Mouse (Mus musculus) kidney, postnatal 10 days (tissue): ENCODE data around the gene Stk11.
"Not testable (repeated sequence)": the region's sequence is repeated elsewhere in the genome, so short reads cannot be mapped to it uniquely, and the experiment has no call there.

Source experiments
- DNase-seq: peaks from one replicate; pipeline ENCODE4 v3.0.0; 2021; ENCODE audit warnings: mixed read lengths

Gene Stk11

DNA sequence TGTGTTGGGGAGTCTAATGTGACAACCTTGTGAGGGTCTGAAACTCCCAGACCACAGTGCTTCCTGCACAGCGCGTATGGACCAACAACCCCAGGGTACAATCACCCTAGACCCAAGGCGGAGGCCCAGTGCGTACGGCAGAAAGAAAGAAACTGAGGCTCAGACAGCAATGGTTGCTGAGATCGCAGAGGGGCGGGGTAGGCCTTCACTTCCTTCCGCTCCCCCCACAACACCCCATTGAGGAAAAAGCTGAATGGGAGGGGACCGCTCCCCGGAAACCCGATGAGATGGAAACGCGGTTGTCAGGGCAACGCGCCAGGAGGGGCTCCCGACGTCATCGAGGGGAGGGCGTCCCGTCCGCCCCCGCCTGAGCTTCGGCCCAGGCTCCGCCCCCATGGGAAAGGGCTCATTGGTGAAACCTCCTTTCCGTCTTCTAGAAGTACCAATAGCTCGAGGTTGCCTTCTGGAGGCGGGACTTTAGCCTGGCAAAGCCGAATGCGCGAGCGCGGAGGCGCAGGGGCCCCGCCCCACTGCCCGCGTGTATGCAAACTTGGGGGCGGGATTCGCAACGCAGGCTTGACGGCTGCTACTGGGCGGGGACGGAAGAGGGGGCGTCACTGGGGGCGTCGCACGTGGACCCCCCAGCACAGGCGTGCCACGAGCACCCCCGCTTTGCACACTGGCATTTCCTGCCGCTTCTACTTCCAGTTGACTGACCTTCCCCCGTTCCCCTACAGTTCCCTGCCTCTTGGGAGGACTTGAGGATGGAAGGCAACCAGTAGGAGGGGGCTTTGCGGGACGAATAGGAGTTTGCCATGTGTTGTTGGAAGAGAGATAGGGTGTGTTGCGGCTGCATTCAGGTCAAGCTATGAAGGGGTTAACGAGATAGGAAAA, 44.2 kb downstream of the Stk11 start:
- peak; percentile 99 for DNase-seq

GRCm38 (mm10) chr10:80160455-80161371, 45.1 kb downstream of the Stk11 start:
- peak; percentile 95 for DNase-seq

DNA sequence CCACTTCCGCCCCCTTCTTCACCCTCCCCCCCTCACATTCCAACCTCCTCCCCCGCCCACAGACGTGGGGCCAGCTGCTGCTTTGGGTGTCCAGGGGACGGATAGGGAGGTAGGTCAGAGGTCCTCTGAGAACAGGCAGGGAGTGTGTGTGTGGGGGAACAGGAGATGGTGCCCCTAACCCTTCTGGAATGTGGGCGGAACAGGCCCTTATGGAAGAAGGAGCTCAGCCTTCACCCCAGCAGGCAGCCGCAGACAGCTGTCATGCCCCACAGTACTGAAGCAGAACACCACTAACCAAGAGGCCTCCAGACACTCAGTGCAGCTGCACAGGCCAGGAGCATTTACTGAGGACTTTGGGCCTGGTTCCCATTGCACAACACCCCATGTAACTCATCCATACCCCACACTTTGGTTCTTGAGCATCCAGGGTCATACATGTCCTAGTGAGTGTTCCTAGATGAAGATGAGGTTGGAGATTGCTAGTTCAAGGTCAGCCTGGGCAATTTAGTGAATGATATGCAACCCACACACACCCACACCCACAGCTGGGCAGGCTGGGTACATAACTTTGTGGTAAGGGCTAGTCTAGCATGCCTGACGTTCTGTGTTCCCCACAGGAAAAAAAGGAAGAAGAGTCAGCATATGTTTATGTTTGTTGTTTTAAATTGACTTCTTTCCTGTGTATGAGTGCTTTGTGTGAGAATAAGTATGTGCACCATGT, 46.1 kb downstream of the Stk11 start:
- DNase-seq = peak; percentile 79

GRCm38 (mm10) chr10:80162243-80162608, 46.6 kb downstream of the Stk11 start:
- no peak for DNase-seq

DNA sequence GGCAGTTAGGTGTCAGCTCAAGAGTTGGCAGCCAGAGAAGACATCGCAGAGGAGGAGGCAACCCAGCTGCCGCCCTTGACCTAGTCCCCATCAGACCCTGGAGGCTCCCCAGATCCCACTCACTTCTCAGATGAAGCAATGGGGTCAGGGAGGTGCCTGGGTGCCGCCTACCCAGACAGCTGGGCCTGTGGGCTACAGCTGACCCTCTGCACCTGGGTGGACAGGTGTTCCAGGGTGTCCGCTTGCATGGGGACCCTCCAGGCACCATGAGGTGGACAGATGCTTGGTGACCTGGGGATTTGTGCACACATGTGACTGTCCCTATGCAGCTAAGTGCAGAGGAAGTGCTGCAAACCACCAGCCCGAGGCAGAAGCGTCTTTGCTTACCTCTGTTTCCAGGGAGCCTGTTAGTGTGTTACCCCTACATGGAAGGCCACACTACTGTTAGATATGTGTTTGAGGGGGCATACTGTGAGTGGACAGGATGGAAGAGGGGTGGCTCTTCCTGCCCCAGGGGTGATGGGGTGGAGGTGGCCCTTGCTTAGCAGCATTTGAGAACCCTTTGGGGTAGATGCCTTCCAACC, 47.2 kb downstream of the Stk11 start:
- no peak for DNase-seq

- DNase-seq = no peak
Observed at GRCm38 (mm10) chr10:80163721-80164120, 48.1 kb downstream of the Stk11 start.

DNA sequence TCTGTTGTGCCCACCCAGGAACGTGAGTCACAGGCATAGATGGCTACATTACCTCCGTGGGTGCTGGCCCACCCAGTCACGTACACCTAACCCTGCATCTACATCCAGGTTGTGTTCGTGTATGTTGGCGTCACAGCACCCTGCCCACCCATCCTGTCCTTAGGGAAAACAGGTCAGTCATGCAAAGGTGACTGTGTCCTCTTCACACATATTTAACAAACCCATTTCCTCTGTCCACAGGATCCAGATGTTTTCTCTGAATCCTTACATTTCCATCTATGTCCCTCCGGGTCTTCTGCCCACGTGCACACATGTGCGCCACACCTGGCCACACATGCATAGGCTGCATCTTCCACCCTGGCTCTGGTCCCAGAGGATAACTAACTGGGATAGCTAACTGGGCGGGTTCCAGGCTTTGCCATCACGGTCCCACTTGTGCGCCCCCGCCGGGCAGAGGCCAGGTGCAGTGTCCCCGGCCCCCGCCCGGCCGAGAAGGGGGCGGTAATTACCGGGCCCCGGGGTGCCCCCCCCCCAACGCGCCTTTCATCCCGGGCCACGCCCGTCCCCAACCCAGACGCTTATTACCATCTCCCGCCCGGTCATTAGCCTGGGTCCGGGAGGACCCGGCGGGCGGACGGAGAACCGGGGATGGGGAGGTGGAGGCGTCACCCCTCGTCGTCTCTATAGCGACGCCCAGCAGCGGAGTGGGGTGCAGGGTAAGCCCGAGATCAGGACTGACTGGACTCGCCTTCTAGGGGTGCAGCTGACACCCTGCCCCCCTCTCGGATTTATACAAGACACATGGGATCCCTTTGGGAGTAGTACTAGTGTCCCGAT, 48.8 kb downstream of the Stk11 start:
- peak; percentile 71 for DNase-seq

- peak; percentile 99 for DNase-seq
Observed at GRCm38 (mm10) chr10:80164998-80165344, 49.4 kb downstream of the Stk11 start.

- peak; percentile 74 for DNase-seq
Observed at GRCm38 (mm10) chr10:80165392-80166128, 50.0 kb downstream of the Stk11 start, which contains the start of gene Cirbp. Gene Cirbp, plus strand, starts transcription at chr10:80165985.

GRCm38 (mm10) chr10:80166136-80166535, 50.5 kb downstream of the Stk11 start:
- DNase-seq = not testable (repeated sequence)

- DNase-seq = peak; percentile 99
Observed at GRCm38 (mm10) chr10:80167460-80168037, 51.9 kb downstream of the Stk11 start.

DNA sequence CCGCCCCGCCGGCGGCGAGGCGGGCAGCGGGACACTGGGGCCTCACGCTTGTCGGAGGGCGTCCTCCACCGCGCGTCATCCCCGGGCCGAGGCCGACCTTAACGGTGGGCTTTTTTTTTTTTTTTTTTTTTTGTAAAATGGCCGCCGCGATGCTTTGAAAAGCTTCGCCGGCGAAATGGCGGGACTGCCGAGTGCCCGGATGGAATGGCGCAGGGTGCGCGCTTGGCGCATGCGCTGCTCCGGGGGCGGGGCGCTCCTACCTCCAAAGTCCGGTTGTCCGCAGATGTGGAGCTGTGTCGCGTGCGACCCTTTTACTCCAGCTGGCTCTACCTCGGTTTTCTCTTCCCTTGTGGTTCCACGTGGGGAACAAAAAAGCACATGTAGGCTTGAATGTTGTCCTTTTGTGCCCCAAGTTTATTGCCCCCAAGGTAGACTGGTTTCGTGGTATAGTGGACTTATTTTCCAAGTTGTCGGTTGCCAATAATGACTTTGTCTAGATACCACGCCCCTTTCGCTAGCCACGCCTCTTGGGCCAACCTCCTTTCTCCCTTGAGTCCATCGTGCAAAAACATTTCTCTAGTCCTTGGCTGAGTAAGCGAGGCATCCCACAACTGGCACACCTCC, 52.5 kb downstream of the Stk11 start:
- DNase-seq = peak; percentile 97

DNA sequence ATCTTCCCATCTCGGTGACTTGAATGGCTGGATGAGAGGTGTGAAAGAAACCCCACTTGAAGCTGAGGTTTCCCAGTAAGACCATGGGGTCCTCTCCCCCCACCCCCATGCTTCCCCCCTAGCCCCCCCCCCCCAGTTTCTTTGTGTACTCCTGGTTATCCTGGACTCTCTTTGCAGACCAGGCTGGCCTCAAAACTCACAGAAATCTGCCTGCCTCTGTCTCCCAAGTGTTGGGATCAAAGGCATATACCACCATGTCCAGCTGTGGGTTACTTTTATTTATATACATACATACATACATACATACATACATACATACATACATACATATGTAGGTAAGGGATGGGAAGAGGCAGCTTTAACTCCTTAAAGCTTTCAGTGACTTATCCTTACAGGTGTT, 53.5 kb downstream of the Stk11 start:
- no peak for DNase-seq

- no peak for DNase-seq
Observed at GRCm38 (mm10) chr10:80169651-80170050, 54.0 kb downstream of the Stk11 start.

- no peak for DNase-seq
Observed at GRCm38 (mm10) chr10:80170052-80170451, 54.4 kb downstream of the Stk11 start.

- DNase-seq = peak; percentile 37
Observed at GRCm38 (mm10) chr10:80170601-80171021, 55.0 kb downstream of the Stk11 start.

GRCm38 (mm10) chr10:80171252-80171651, 55.6 kb downstream of the Stk11 start:
- DNase-seq = no peak

DNA sequence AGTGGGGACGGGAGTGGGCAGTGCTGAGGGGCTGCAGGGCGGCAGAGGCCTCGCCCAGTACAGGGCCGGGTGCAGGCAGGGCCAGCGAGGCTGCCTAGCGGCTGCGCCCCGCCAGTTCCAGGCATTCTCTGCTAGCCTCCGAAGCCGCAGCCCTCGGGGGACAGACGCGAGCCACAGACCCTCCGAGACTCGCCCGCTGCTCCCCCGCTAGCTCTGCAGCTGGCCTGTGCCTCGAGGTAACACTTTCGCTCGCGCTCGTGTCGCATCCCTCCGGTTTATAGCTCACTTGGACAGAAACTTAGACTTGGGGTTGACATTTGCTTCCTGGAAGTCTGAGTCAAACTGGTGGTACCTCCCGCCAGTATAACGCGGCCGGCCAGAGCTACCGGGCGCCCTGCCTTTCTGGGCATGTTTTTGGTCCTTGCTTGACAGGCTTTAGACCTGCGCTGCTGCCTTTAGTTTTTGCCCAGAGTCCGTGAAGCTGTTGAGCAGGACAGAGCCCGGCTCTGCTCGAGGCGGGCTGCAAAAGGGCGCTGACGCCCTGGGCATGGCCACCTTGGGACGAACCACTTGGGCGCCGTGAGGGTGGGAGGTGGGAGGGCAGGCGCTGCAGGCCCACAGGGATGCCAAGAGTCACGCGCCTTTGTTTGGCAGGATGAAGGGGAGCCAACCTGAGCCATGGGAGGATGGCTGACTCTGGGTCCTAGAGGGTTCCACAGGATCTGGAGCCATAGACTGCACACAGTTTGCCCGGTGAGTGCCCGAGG, 56.3 kb downstream of the Stk11 start:
- DNase-seq = peak; percentile 44
